Mouse (Mus musculus) liver, embryonic 14.5 days (tissue): ENCODE data around the gene Slx4ip.

Source experiments
- CTCF ChIP-seq: IDR thresholded peaks from 2 replicates; pipeline ENCODE4 v1.5.1; 2016; ENCODE audit warnings: antibody characterized with exemption, low read depth, control low read depth
- EP300 ChIP-seq: IDR thresholded peaks from 2 replicates; pipeline ENCODE4 v1.6.1; 2016; ENCODE audit warnings: antibody characterized with exemption, low read depth

GRCm38 (mm10) chr2:137013811-137014350 is 122.9 kb downstream of the Slx4ip start:
- no peak for TF ChIP-seq EP300
- no peak for TF ChIP-seq CTCF
